Mouse (Mus musculus): Measurements from ENCODE around the gene Clec1a. TPM values are rescaled to one million over a fixed set of nuclear protein-coding genes. Genes with fewer than 3 reads are reported as not detected.
"Not testable (repeated sequence)": the region's sequence is repeated elsewhere in the genome, so short reads cannot be mapped to it uniquely, and the experiment has no call there.

The Clec1a gene
- total RNA-seq (2021): 4.8 and 6.5 TPM in 2 replicates
- long read RNA-seq, full-length matches to known transcripts: 3 of 4 reads
- long read RNA-seq, partial matches to known transcripts: 0 of 4 reads
- long read RNA-seq, other reads (novel, unspliced or antisense): 1 of 4 reads

- DNase-seq: peak; percentile 6
Observed at GRCm38 (mm10) chr6:129451411-129452039, at the start of gene Clec1a. Clec1a (minus strand) TSS chr6:129452000.

- DNase-seq: not testable (repeated sequence)
Observed at GRCm38 (mm10) chr6:129499516-129499915, 47.7 kb upstream of the Clec1a start.

- no peak for DNase-seq
Observed at GRCm38 (mm10) chr6:129497345-129498218, 45.8 kb upstream of the Clec1a start.

DNA sequence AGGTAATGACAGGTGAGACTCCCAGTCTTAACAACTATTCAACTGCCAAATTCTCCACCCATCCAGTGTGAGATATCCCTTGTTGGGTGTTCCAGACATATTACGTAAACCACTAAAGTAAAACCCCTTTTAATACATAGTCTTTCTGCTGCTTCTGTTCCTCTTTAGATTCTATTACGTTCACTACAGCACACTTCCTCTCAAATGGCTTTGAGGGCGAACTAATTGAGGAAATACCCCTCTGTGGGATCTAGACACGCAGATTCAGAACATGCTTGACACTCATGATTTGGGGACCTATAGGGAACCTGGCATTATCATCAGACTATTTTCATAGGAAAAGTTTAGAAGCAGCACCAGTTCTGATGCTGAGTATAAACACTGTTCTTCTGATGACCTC lies 43.1 kb upstream of the Clec1a start:
- DNase-seq: no peak

DNA sequence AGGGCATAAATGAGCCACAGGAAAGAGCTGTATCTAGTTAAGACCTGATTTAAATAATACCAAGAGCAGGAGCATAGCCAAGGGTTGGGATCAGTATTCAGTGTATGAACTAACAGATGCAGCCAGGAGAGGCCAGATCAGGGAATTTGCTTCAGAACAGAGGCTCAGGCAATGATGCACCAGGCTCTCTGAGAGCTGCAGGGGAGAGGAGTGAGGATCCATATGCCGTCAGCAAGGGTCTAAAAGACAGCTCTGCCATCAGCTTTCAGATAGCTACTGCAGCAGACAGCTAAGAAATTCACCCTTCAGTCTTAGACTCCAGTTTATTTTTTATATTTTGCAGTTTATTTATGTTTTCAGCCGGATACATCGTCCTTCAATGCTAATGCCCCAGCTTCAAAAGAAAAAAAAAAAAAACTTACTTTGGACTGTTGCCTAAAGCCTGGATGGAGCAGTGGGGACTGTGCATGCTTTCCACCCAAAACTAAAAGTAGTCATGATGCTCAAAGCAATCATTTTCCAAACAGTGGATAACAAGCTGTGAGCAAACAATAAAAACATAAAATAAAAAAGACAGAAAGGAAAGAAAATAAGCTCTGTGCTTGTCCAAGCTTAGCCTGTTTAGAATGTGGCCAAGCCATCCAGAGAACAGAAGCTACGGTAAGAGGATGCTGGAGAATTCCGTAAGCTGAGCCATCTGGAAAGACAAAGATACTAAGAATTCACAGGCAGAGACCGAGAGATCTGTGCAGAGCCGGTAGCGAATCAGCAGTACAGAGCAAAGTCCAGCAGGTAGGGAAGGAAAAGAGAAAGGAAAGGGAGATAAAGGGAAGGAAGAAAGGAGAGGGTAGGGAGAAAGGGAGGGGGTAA lies 28.5 kb upstream of the Clec1a start:
- DNase-seq: no peak

- no peak for DNase-seq
Observed at GRCm38 (mm10) chr6:129476404-129477126, 24.8 kb upstream of the Clec1a start.

- no peak for DNase-seq
Observed at GRCm38 (mm10) chr6:129472627-129473026, 20.8 kb upstream of the Clec1a start.

GRCm38 (mm10) chr6:129471386-129471785 lies 19.6 kb upstream of the Clec1a start:
- no peak for DNase-seq

DNA sequence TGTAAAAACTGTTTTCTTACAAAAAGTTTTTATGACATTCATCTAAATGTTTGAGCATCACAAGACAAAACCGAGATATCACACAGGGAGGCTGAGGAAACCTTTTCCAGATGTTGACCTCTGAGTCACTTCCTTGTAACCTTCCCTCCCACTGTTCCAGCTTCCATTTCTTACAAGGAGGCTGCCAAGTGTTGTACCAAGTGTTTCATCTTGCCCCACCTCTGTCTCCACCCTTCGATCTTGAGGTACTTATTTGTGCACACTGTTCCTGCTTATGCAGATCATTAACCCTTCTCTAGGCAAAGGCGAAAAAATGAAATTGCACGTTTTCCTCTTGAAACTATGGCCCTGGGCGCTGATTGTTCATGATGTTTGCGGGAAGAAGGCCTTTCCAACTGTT lies 2.1 kb downstream of the Clec1a start:
- no peak for DNase-seq

DNA sequence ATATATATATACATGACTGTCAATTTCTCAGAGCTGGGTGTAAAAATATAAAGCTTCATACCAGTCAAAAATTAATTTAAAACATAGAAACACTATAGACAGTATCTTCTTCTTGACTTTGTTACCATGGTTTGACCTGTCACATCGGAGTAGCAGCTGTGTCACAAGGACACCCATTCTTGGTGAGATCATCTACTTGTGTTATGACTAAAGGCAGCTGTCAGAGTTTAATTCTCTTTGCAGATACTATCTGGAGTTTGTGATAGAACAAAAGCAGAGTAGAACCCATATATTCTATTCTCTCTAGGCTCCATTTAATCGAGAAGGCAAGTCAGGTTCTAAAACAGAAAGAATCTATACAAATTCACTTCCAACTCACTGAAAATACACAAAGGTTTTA lies 13.8 kb downstream of the Clec1a start:
- DNase-seq: no peak

GRCm38 (mm10) chr6:129436025-129436424 lies 15.8 kb downstream of the Clec1a start:
- DNase-seq: no peak

DNA sequence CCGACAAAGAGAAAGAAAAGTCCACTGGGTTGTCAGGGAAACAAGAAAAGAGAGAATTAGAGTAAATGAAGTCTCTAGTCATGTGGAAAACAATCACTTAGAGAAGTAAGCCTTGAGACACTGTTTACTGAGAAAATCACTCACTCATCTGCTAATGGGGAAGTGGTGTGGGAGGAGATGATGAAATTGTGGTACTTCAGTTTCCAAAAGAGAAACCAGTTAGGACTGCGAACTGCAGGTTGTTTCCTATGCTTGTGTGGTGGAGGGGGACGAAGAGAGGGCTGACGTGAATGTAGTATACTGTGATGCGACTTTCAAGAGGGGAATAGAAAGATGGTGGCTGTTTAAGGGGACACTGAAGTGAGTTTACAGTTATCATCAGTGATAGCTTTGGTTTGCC lies 17.6 kb downstream of the Clec1a start:
- no peak for DNase-seq

GRCm38 (mm10) chr6:129427281-129427680 lies 24.5 kb downstream of the Clec1a start:
- DNase-seq: no peak

GRCm38 (mm10) chr6:129425812-129426211 lies 26.0 kb downstream of the Clec1a start:
- no peak for DNase-seq

GRCm38 (mm10) chr6:129425217-129425616 lies 26.6 kb downstream of the Clec1a start:
- DNase-seq: no peak

DNA sequence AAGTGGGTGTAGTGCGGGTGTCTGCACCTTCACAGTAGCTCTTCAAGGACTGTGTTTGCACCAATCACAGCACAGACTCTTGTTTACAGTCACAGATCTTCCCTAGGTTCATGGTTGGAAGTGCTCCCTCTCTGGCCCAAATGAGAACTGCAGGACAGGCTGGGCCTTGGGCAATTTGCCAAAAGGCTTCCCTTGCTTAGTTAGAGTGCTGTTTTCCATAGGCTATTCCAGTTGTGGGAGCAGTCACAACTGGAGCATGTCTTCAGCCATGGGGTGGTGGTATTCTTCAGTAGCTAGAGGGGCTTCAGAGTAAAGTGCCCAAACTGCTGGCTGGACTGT lies 28.1 kb downstream of the Clec1a start:
- DNase-seq: peak; percentile 75

GRCm38 (mm10) chr6:129423040-129423733 lies 28.6 kb downstream of the Clec1a start:
- DNase-seq: peak; percentile 12

- no peak for DNase-seq
Observed at GRCm38 (mm10) chr6:129422311-129422710, 29.5 kb downstream of the Clec1a start.

- no peak for DNase-seq
Observed at GRCm38 (mm10) chr6:129414177-129414576, 37.6 kb downstream of the Clec1a start.

DNA sequence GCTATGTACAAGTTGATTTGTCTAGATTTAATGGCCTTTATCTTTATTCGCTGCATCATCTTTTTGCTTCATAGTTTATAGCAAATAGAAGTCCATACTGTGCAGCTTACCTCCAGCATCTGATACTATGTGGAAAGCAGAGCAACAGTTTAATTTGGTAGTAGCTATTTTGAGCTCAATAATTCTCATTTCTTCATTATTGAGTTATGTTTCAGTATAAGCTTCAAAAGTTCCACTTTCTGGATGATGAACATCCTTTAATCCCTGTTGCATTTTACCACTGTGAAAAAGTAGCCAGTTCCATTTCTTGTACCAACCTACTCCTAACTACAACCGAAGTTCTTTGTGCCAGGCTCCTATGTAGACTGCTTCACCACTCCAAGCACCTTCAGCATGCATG lies 43.2 kb downstream of the Clec1a start, which contains the start of gene Clec9a:
Gene Clec9a, plus strand, starts transcription at position 301 of the 400 bp plus-strand sequence.
- no peak for DNase-seq

DNA sequence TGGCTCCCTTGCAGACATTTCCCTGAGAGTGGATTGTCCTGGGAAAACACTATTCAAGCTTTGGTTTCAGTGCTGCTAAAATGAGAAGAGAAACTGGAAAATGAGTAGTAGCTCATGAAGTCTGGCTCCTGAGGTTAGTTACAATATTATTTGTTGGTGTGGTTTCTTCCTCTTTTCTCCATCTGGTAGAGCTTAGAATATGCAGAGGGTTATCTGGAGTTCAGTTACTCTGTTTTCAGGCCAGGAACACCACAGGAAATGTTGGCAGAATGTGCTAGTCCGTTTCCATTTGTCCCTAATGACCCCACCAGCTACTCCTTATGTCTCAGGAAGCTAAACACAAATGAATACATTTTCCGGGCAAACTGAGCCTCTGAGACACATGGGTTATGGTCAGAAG lies 44.5 kb downstream of the Clec1a start:
- DNase-seq: no peak
